Mouse (Mus musculus) gastrocnemius, adult 8-10 months (tissue): ENCODE measurements around the gene Fkbp9. TPM values are rescaled to one million over a fixed set of nuclear protein-coding genes. Genes with fewer than 3 reads are reported as not detected.
"Not testable (repeated sequence)": the region's sequence is repeated elsewhere in the genome, so short reads cannot be mapped to it uniquely, and the experiment has no call there.

Experiments used
- DNase-seq, 2 experiments: peaks; one replicate each; pipeline ENCODE4 v3.0.0; 2022; ENCODE audit warnings: low spot score in 2 of 2
- total RNA-seq, 4 experiments: library from RNA; stranded (reverse); gene quantifications; 2 replicates each; pipeline ENCODE4 v1.2.4; 2022

Gene Fkbp9
- total RNA-seq, 4 experiments from 2014 or later, result 58.9 to 65.0 (median 60.8) TPM

- DNase-seq, result no peak
Observed at GRCm38 (mm10) chr6:56837621-56838020, 5.8 kb downstream of the Fkbp9 start.

GRCm38 (mm10) chr6:56843229-56843628, 11.4 kb downstream of the Fkbp9 start:
- DNase-seq, result no peak

- no peak for DNase-seq
Observed at GRCm38 (mm10) chr6:56844365-56844764, 12.5 kb downstream of the Fkbp9 start.

- DNase-seq, result no peak
Observed at GRCm38 (mm10) chr6:56848974-56849373, 17.1 kb downstream of the Fkbp9 start.

GRCm38 (mm10) chr6:56850315-56850714, 18.5 kb downstream of the Fkbp9 start:
- no peak for DNase-seq

- no peak for DNase-seq
Observed at GRCm38 (mm10) chr6:56854803-56855202, 22.9 kb downstream of the Fkbp9 start.

GRCm38 (mm10) chr6:56856748-56857147, 24.9 kb downstream of the Fkbp9 start:
- no peak for DNase-seq

- no peak for DNase-seq
Observed at GRCm38 (mm10) chr6:56860205-56860848, 28.5 kb downstream of the Fkbp9 start.

GRCm38 (mm10) chr6:56866899-56867298, 35.0 kb downstream of the Fkbp9 start:
- not testable (repeated sequence) for DNase-seq

GRCm38 (mm10) chr6:56868565-56868964, 36.7 kb downstream of the Fkbp9 start:
- no peak for DNase-seq

- DNase-seq, result no peak
Observed at GRCm38 (mm10) chr6:56870027-56870426, 38.2 kb downstream of the Fkbp9 start.

- DNase-seq, result no peak
Observed at GRCm38 (mm10) chr6:56876870-56877269, 45.0 kb downstream of the Fkbp9 start.

GRCm38 (mm10) chr6:56877985-56878384, 46.1 kb downstream of the Fkbp9 start:
- DNase-seq, result no peak

- no peak for DNase-seq
Observed at GRCm38 (mm10) chr6:56879352-56879955, 47.6 kb downstream of the Fkbp9 start.

GRCm38 (mm10) chr6:56888561-56888960, 56.7 kb downstream of the Fkbp9 start:
- DNase-seq, result peak; percentile 37 to 53

- no peak for DNase-seq
Observed at GRCm38 (mm10) chr6:56890762-56891161, 58.9 kb downstream of the Fkbp9 start.

- peak; percentile 48 to 62 for DNase-seq
Observed at GRCm38 (mm10) chr6:56899601-56900000, 67.7 kb downstream of the Fkbp9 start.

- DNase-seq, result no peak
Observed at GRCm38 (mm10) chr6:56901336-56901735, 69.5 kb downstream of the Fkbp9 start.

GRCm38 (mm10) chr6:56901824-56902386, 70.0 kb downstream of the Fkbp9 start:
- peak; percentile 65 to 73 for DNase-seq

GRCm38 (mm10) chr6:56902606-56903520, 71.0 kb downstream of the Fkbp9 start:
- no peak for DNase-seq

- DNase-seq, result no peak
Observed at GRCm38 (mm10) chr6:56903831-56904230, 72.0 kb downstream of the Fkbp9 start.

GRCm38 (mm10) chr6:56904330-56904729, 72.5 kb downstream of the Fkbp9 start:
- no peak for DNase-seq
